Mouse (Mus musculus) liver, embryonic 18 days (tissue): ENCODE results near the gene Bex6. TPM values are rescaled to one million over a fixed set of nuclear protein-coding genes. Genes with fewer than 3 reads are reported as not detected.

Experiments used
- polyA plus RNA-seq: library from polyadenylated mRNA; depleted of rRNA; stranded (reverse); fragments of >200 nt; gene quantifications from 2 replicates; pipeline ENCODE4 v1.2.3, GENCODE M21; 2012; rRNA removed

The Bex6 gene
- polyA plus RNA-seq = 0.59 and 0.71 TPM in 2 replicates

DNA sequence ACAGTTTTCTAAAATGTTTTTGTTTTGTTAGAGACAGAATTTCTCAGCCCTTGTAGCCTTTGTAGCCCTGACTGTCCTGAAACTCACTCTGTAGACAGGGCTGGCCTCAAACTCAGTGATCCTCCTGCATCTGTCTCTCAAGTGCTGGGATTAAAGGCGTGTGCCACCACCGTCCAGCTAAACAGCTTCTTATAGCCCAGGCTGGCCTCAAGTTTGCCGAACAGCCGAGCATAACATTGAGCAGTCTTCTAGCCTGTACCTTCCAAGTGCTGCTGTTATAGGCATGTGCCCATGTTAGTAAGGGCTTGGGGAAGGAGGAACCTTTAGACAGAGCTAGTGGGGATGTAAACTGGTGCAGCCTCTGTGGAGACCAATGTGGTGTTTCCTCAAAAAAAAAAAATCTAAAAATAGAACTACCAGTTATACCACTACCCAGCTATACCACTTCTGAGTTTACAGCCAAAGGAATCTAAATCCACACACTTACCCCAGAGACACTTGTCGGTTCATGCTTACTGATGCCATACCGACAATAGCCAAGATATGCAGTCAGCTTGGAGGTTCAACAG, at the start of gene Bex6:
Gene Bex6, plus strand, starts transcription at position 491 of the 569 bp plus-strand sequence.

DNA sequence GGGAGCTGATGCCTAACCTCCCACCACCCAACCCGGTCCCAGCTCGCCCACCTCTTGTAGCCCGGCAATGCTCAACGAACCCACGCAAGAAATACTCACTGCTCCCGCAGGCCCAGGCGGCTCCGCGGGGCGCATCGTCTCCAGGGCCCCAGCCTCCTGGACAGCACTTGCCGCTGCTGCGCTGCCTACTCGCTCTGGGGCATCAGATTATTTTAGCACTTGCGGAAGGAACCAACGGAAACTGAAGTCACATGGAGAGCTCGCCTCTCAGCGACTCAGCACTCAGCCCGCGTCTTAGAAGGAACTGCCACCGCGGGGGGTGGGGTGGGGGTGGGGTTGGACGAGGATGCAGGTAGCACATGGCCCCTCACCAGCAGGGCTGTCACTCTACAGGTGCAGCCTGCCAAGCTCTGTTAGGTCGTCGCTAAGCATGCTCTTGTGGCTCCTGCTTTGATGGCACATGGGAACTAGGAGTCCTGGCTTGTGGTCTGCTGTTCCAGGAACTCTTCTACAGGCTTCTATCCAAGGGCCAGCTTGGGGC, 14.3 kb upstream of the Bex6 start, which contains the start of gene Nrros:
Gene Nrros, minus strand, starts transcription at position 314 of the 541 bp plus-strand sequence.

Other genes starting within 250 kb of the Bex6 start
- gene Pigz, start 246.0 kb upstream of the Bex6 start, polyA plus RNA-seq = 0.20 TPM in 2 replicates
- gene 0610012G03Rik, start 231.3 kb upstream of the Bex6 start, polyA plus RNA-seq = 26.2 and 29.5 TPM in 2 replicates
- 16.4 and 18.3 TPM in 2 replicates for gene Ncbp2, start 231.3 kb upstream of the Bex6 start, polyA plus RNA-seq
- gene Senp5, start 176.5 kb upstream of the Bex6 start, polyA plus RNA-seq = 5.3 and 5.4 TPM in 2 replicates
- gene Pak2, start 100.5 kb upstream of the Bex6 start, polyA plus RNA-seq = 7.3 and 8.4 TPM in 2 replicates
- gene Pigx, start 80.1 kb upstream of the Bex6 start, polyA plus RNA-seq = 36.2 and 37.8 TPM in 2 replicates
- gene Cep19, start 80.0 kb upstream of the Bex6 start, polyA plus RNA-seq = 4.6 and 4.7 TPM in 2 replicates
- gene Nrros, start 14.2 kb upstream of the Bex6 start, polyA plus RNA-seq = 16.9 and 17.5 TPM in 2 replicates
- gene Fbxo45, start 67.3 kb downstream of the Bex6 start, polyA plus RNA-seq = 2.7 and 3.1 TPM in 2 replicates
- 6.8 and 7.7 TPM in 2 replicates for gene Wdr53, start 67.4 kb downstream of the Bex6 start, polyA plus RNA-seq
- not detected in 2 replicates for gene Smco1, start 91.6 kb downstream of the Bex6 start, polyA plus RNA-seq
- 3.6 and 4.1 TPM in 2 replicates for gene Rnf168, start 97.6 kb downstream of the Bex6 start, polyA plus RNA-seq
- gene Ubxn7, start 152.4 kb downstream of the Bex6 start, polyA plus RNA-seq = 5.2 and 7.5 TPM in 2 replicates
- gene Tm4sf19, start 220.7 kb downstream of the Bex6 start, polyA plus RNA-seq = 0.04 TPM in 1 of 2 replicates, not detected in the other
- 3.7 and 4.5 TPM in 2 replicates for gene Tctex1d2, start 239.9 kb downstream of the Bex6 start, polyA plus RNA-seq